Mouse (Mus musculus) small intestine, adult 10 weeks (tissue): ENCODE measurements around the gene Akap2. TPM values are rescaled to one million over a fixed set of nuclear protein-coding genes. Genes with fewer than 3 reads are reported as not detected.

Experiments used
- polyA plus RNA-seq: library from polyadenylated mRNA; stranded (reverse); fragments of 350-450 nt; fragmentation: Illumina TruSeq; extraction: RNeasy Lipid Tissue Mini Kit (QIAGEN cat#74804); gene quantifications from one replicate; pipeline ENCODE4 v1.2.3, GENCODE M21; 2014; ENCODE audit warnings: low replicate concordance

Gene Akap2
- 9.9 TPM for polyA plus RNA-seq

GRCm38 (mm10) chr4:57717354-57717753 lies at the start of gene Akap2:
Gene Akap2 (plus strand): TSS chr4:57717657.

GRCm38 (mm10) chr4:57916201-57916661 lies 198.8 kb downstream of the Akap2 start, which contains the start of gene D630039A03Rik:
Gene D630039A03Rik (minus strand): TSS chr4:57916297.

Other genes starting within 250 kb of the Akap2 start
- not detected for gene Pakap, start 149.5 kb upstream of the Akap2 start, polyA plus RNA-seq
- gene D630039A03Rik, start 198.6 kb downstream of the Akap2 start, polyA plus RNA-seq: 25.1 TPM
- gene Txn1, start 238.8 kb downstream of the Akap2 start, polyA plus RNA-seq: 2,277 TPM